Mouse (Mus musculus): ENCODE measurements around the gene Ube2b. TPM values are rescaled to one million over a fixed set of nuclear protein-coding genes. Genes with fewer than 3 reads are reported as not detected.

The Ube2b gene
- 276 and 280 TPM in 2 replicates for polyA plus RNA-seq (2015; fragmentation: Nextera tagmentation; extraction: Ambion mirVana)

- H3K4me1 ChIP-seq (ENCODE audit: insufficient read depth, low read depth, low read length), result peaks cover 9% of the 10 kb centered on the region; the same call in 1 of the 2 replicates
- no peaks in the 10 kb centered on the region for H3K27me3 ChIP-seq (replicated peaks; ENCODE audit: insufficient read depth, low read length)
- peak within 1 kb of the TSS; percentile 87 for H3K9ac ChIP-seq (replicated peaks; ENCODE audit: low read depth)
- WGBS, result under 1% methylated on average over 51 of the region's 63 CpGs
- H3K27ac ChIP-seq (ENCODE audit: low read length), result peak within 1 kb of the TSS; percentile 98
- DNase-seq (ENCODE audit: low spot score) (peak; percentile 99), ATAC-seq (peak; percentile 75)
- H3K4me3 ChIP-seq (ENCODE audit: low read depth, low read length), result peak within 1 kb of the TSS; percentile 77
- no peaks in the 10 kb centered on the region for H3K9me3 ChIP-seq (ENCODE audit: low read length)
- no peak for TF ChIP-seq EP300 (IDR thresholded peaks at IDR 0.05)
- TF ChIP-seq CTCF (IDR thresholded peaks at IDR 0.05), result no peak
- peaks cover 19% of the 10 kb centered on the region; the same call in 1 of the 2 replicates for H3K36me3 ChIP-seq (ENCODE audit: insufficient read depth, low read length)
- peak within 1 kb of the TSS; percentile 65 for H3K4me2 ChIP-seq (replicated peaks; ENCODE audit: low read depth, low read length)
Measured at GRCm38 (mm10) chr11:52000290-52000962, at the start of gene Ube2b. Gene Ube2b (minus strand): TSS chr11:52000762.

GRCm38 (mm10) chr11:52046446-52047165 is 46.0 kb upstream of the Ube2b start:
- TF ChIP-seq CTCF (IDR thresholded peaks at IDR 0.05), result no peak
- H3K4me3 ChIP-seq (ENCODE audit: low read depth, low read length), result no peak overlapping the region
- H3K27me3 ChIP-seq (replicated peaks; ENCODE audit: insufficient read depth, low read length), result no peaks in the 10 kb centered on the region
- peak; percentile 11 for DNase-seq (ENCODE audit: low spot score)
- ATAC-seq, result no peak
- H3K9ac ChIP-seq (replicated peaks; ENCODE audit: low read depth), result no peak overlapping the region
- WGBS, result 45% methylated on average over 4 of the region's 4 CpGs
- no peak overlapping the region for H3K4me2 ChIP-seq (replicated peaks; ENCODE audit: low read depth, low read length)
- no peaks in the 10 kb centered on the region for H3K4me1 ChIP-seq (ENCODE audit: insufficient read depth, low read depth, low read length)
- H3K27ac ChIP-seq (ENCODE audit: low read length), result no peak overlapping the region
- H3K9me3 ChIP-seq (ENCODE audit: low read length), result no peaks in the 10 kb centered on the region
- H3K36me3 ChIP-seq (ENCODE audit: insufficient read depth, low read length), result no peaks in the 10 kb centered on the region

GRCm38 (mm10) chr11:52044156-52044555 is 43.6 kb upstream of the Ube2b start:
- H3K4me2 ChIP-seq (replicated peaks; ENCODE audit: low read depth, low read length), result no peak overlapping the region
- no peak for TF ChIP-seq CTCF (IDR thresholded peaks at IDR 0.05)
- TF ChIP-seq EP300 (IDR thresholded peaks at IDR 0.05), result no peak
- no peaks in the 10 kb centered on the region for H3K4me1 ChIP-seq (ENCODE audit: insufficient read depth, low read depth, low read length)
- H3K9ac ChIP-seq (replicated peaks; ENCODE audit: low read depth), result no peak overlapping the region
- no peak overlapping the region for H3K27ac ChIP-seq (ENCODE audit: low read length)
- DNase-seq (ENCODE audit: low spot score) (no peak), ATAC-seq (no peak)
- no peaks in the 10 kb centered on the region for H3K36me3 ChIP-seq (ENCODE audit: insufficient read depth, low read length)
- no peaks in the 10 kb centered on the region for H3K9me3 ChIP-seq (ENCODE audit: low read length)
- H3K27me3 ChIP-seq (replicated peaks; ENCODE audit: insufficient read depth, low read length), result no peaks in the 10 kb centered on the region
- H3K4me3 ChIP-seq (ENCODE audit: low read depth, low read length), result no peak overlapping the region

- no peaks in the 10 kb centered on the region for H3K36me3 ChIP-seq (ENCODE audit: insufficient read depth, low read length)
- WGBS, result 75% methylated on average over 3 of the region's 3 CpGs
- no peaks in the 10 kb centered on the region for H3K27me3 ChIP-seq (replicated peaks; ENCODE audit: insufficient read depth, low read length)
- DNase-seq (ENCODE audit: low spot score) (peak; percentile 28), ATAC-seq (no peak)
- no peak overlapping the region for H3K4me2 ChIP-seq (replicated peaks; ENCODE audit: low read depth, low read length)
- no peak for TF ChIP-seq EP300 (IDR thresholded peaks at IDR 0.05)
- TF ChIP-seq CTCF (IDR thresholded peaks at IDR 0.05), result peak; percentile 50
- no peaks in the 10 kb centered on the region for H3K4me1 ChIP-seq (ENCODE audit: insufficient read depth, low read depth, low read length)
- H3K9me3 ChIP-seq (ENCODE audit: low read length), result no peaks in the 10 kb centered on the region
- H3K4me3 ChIP-seq (ENCODE audit: low read depth, low read length), result no peak overlapping the region
- H3K9ac ChIP-seq (replicated peaks; ENCODE audit: low read depth), result no peak overlapping the region
- no peak overlapping the region for H3K27ac ChIP-seq (ENCODE audit: low read length)
Measured at GRCm38 (mm10) chr11:52043224-52043623, 42.7 kb upstream of the Ube2b start.

GRCm38 (mm10) chr11:52037659-52038058 is 37.1 kb upstream of the Ube2b start:
- ATAC-seq, result no peak
- Histone ChIP-seq H3K4me2 (replicated peaks; ENCODE audit: low read depth, low read length) (no peak overlapping the region), H3K4me1 (ENCODE audit: insufficient read depth, low read depth, low read length) (no peaks in the 10 kb centered on the region), H3K4me3 (ENCODE audit: low read depth, low read length) (no peak overlapping the region), H3K27me3 (replicated peaks; ENCODE audit: insufficient read depth, low read length) (no peaks in the 10 kb centered on the region), H3K9me3 (ENCODE audit: low read length) (no peaks in the 10 kb centered on the region), H3K9ac (replicated peaks; ENCODE audit: low read depth) (no peak overlapping the region), H3K27ac (ENCODE audit: low read length) (no peak overlapping the region), H3K36me3 (ENCODE audit: insufficient read depth, low read length) (no peaks in the 10 kb centered on the region)
- no peak for DNase-seq (ENCODE audit: low spot score)
- 33% methylated on average over 3 of the region's 3 CpGs for WGBS
- TF ChIP-seq EP300 (IDR thresholded peaks at IDR 0.05) (no peak), CTCF (IDR thresholded peaks at IDR 0.05) (no peak)

- 0 out of 2 replicates have a peak, but pooled peaks have one; percentile 6 for ATAC-seq
Measured at GRCm38 (mm10) chr11:52035905-52036304, 35.3 kb upstream of the Ube2b start.

More at GRCm38 (mm10) chr11:52035905-52036304, 35.3 kb upstream of the Ube2b start:
- Histone ChIP-seq H3K36me3 (ENCODE audit: insufficient read depth, low read length) (no peaks in the 10 kb centered on the region), H3K9me3 (ENCODE audit: low read length) (no peaks in the 10 kb centered on the region), H3K4me3 (ENCODE audit: low read depth, low read length) (no peak overlapping the region), H3K27ac (ENCODE audit: low read length) (no peak overlapping the region), H3K9ac (replicated peaks; ENCODE audit: low read depth) (no peak overlapping the region), H3K27me3 (replicated peaks; ENCODE audit: insufficient read depth, low read length) (no peaks in the 10 kb centered on the region), H3K4me2 (replicated peaks; ENCODE audit: low read depth, low read length) (no peak overlapping the region), H3K4me1 (ENCODE audit: insufficient read depth, low read depth, low read length) (no peaks in the 10 kb centered on the region)
- no peak for TF ChIP-seq CTCF (IDR thresholded peaks at IDR 0.05)
- no peak for TF ChIP-seq EP300 (IDR thresholded peaks at IDR 0.05)
- 57% methylated on average over 3 of the region's 3 CpGs for WGBS
- peak; percentile 62 for DNase-seq (ENCODE audit: low spot score)
